Mouse (Mus musculus) bone marrow, adult 2 months (tissue): Measurements from ENCODE around the gene Ccdc185.

ENCODE experiments used
- CTCF ChIP-seq: fragments of 200-500 bp; IDR thresholded peaks from 2 replicates; pipeline ENCODE4 v1.5.1; 2011; ENCODE audit warnings: low read length, control low read depth; ENCODE audit not compliant: control insufficient read depth, insufficient read depth
- POLR2A ChIP-seq: fragments of 200-500 bp; IDR thresholded peaks from 2 replicates; pipeline ENCODE4 v1.6.1; 2011; ENCODE audit warnings: low read depth, mild to moderate bottlenecking, control low read depth, low read length, borderline replicate concordance; ENCODE audit not compliant: control insufficient read depth

DNA sequence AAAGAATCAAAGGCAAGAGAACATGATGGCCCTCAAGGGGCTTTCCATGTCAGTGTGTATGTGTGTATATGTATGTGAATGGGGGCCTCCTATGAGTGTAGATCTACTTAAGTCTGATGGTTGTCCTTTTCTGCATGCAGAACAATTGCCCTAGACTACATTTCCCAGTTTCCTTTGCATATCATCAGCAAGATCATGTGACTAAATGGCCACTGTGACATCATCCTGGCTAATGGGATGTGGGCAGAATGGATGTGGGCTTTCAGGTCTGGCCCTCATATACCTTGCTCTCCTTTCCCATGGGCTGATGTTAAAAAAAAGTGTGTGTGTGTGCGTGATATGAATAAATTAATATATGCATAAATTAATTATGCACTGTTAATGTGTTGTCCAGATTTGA, 9.8 kb upstream of the Ccdc185 start:
- TF ChIP-seq POLR2A (no peak), CTCF (no peak)
